Mouse (Mus musculus): ENCODE measurements around the gene Vmn1r225.
"Not testable (repeated sequence)": the region's sequence is repeated elsewhere in the genome, so short reads cannot be mapped to it uniquely, and the experiment has no call there.

The Vmn1r225 gene

DNA sequence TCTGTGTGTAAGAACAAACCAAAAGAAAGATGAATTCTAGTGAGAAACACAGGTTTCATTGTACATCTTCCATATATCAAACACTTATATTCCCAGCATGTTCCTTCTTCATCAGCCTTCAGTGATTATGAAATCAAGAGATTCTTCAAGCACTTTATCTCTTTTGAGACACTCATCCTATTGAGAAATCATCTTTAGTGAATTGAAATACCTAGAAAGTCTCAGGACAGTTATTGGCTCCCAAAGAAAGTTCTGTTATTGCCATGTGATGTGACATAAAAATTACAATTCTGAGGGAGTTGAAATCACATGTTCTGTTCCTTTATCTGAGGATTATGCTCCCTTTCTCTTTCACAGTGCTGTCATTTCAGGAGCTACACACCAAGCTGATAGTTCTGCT lies at the start of gene Vmn1r225:
Vmn1r225 (plus strand) TSS at position 301 of the 400 bp plus-strand sequence.
- no peak for DNase-seq (ENCODE audit: low spot score in 2 of 2)

DNA sequence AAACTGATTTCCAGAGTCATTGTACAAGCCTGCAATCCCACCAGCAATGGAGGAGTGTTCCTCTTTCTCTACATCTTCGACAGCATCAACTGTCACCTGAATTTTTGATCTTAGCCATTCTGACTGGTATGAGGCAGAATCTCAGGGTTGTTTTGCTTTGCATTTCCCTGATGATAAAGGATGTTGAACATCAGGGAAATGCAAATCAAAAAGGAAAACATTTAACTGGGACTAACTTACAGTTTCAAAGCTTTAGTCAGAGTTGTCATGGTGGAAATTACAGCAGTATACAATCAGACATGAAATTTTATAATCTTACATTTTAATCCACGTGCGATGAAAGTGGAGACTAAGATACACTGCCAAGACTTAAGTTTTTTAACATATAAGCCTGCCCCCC lies 24.6 kb upstream of the Vmn1r225 start:
- no peak for DNase-seq (ENCODE audit: low spot score in 2 of 2)

DNA sequence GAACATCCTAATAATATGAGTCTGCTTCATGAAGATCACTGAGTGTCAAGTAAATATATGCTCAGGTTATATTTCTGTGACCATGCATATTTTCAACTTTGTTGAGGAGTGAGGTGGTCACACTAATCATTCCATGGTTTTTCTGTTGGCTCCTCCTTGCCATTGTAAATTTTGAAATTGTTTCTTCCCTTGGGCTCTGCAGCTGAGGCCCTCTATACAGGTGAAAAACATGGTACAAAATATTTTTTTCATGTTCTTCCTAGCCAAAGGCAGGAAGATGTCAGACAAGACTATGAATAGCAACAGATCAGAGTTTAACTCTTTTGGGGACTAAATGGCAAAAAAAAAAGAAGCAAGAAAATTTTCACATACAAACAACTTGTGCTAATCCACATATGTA lies 16.7 kb upstream of the Vmn1r225 start, which contains the start of gene Vmn2r108:
Vmn2r108 (minus strand) TSS at position 101 of the 400 bp plus-strand sequence.
- no peak for DNase-seq (ENCODE audit: low spot score in 2 of 2)

DNA sequence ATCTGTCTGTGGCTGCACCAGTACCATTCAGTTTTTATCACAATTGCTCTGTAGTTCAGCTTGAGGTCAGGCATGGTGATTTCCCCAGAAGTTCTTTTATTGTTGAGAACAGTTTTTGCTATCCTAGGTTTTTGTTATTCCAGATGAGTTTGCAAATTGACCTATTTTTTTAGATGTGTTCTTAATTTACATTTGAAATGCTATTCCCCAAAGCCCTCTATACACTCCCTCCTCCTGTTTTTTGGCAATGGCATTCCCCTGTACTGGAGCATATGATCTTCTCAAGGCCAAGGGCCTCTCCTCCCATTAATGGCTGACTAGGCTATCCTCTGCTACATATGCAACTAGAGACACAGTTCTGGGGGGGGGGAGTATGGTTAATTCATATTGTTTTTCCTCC lies 10.3 kb downstream of the Vmn1r225 start:
- DNase-seq (ENCODE audit: low spot score in 2 of 2), result not testable (repeated sequence)
